Mouse (Mus musculus): ENCODE data around the gene Gata5. TPM values are rescaled to one million over a fixed set of nuclear protein-coding genes. Genes with fewer than 3 reads are reported as not detected.
A peak's percentile ranks its signal among the peaks of the same experiment; 100 is the strongest.

The Gata5 gene
- total RNA-seq, 1 experiment, result 0.04 TPM

GRCm38 (mm10) chr2:180329466-180329865 is 5.0 kb downstream of the Gata5 start:
- no peaks in the 10 kb centered on the region for H3K9me3 ChIP-seq (ENCODE audit: control insufficient read depth, insufficient read depth, low read depth, low read length)
- DNase-seq (ENCODE audit: low read depth, low spot score), result no peak
- H3K36me3 ChIP-seq (ENCODE audit: control insufficient read depth, insufficient read depth, low read length, poor library complexity, severe bottlenecking), result no peaks in the 10 kb centered on the region
- no peak overlapping the region for H3K9ac ChIP-seq (ENCODE audit: insufficient read depth, low read depth, low read length, poor library complexity, severe bottlenecking)
- no peak overlapping the region for H3K4me3 ChIP-seq (ENCODE audit: insufficient read depth in 1 of 2, low read depth in 1 of 2, low read length in 2 of 2, poor library complexity in 1 of 2, severe bottlenecking in 1 of 2)
- TF ChIP-seq CHD2 (IDR thresholded peaks at IDR 0.05; ENCODE audit: low read depth, low read length) (no peak), ZNF384 (IDR thresholded peaks at IDR 0.05; ENCODE audit: low read depth, low read length) (no peak), MAFK (IDR thresholded peaks at IDR 0.05; ENCODE audit: insufficient read depth, low read depth, low read length) (no peak), HCFC1 (IDR thresholded peaks at IDR 0.05; ENCODE audit: borderline replicate concordance, insufficient read depth, low read length) (no peak), ZC3H11A (IDR thresholded peaks at IDR 0.05; ENCODE audit: borderline replicate concordance, low read depth, low read length) (no peak)
- in situ Hi-C loops (cut with MboI; ENCODE audit: low sequenced_read_pairs in 2 of 2, unreplicated experiment in 2 of 2), result no loop called here
- no peak overlapping the region for H3K27ac ChIP-seq (ENCODE audit: insufficient read depth, low read depth, low read length, poor library complexity, severe bottlenecking)
- no peaks in the 10 kb centered on the region for H3K4me1 ChIP-seq (ENCODE audit: control insufficient read depth in 2 of 2, insufficient read depth in 2 of 2, low read length in 2 of 2, poor library complexity in 1 of 2)

GRCm38 (mm10) chr2:180322674-180323355 is 11.7 kb downstream of the Gata5 start:
- no peaks in the 10 kb centered on the region for H3K36me3 ChIP-seq (ENCODE audit: control insufficient read depth, insufficient read depth, low read length, poor library complexity, severe bottlenecking)
- H3K4me3 ChIP-seq (ENCODE audit: insufficient read depth in 1 of 2, low read depth in 1 of 2, low read length in 2 of 2, poor library complexity in 1 of 2, severe bottlenecking in 1 of 2), result no peak overlapping the region
- TF ChIP-seq ZC3H11A (IDR thresholded peaks at IDR 0.05; ENCODE audit: borderline replicate concordance, low read depth, low read length) (no peak), MAFK (IDR thresholded peaks at IDR 0.05; ENCODE audit: insufficient read depth, low read depth, low read length) (no peak), ZNF384 (IDR thresholded peaks at IDR 0.05; ENCODE audit: low read depth, low read length) (no peak), HCFC1 (IDR thresholded peaks at IDR 0.05; ENCODE audit: borderline replicate concordance, insufficient read depth, low read length) (no peak), CHD2 (IDR thresholded peaks at IDR 0.05; ENCODE audit: low read depth, low read length) (no peak)
- peaks cover 0 to 5% of the 10 kb centered on the region in 2 experiments; a peak in 1 of 4 replicates for H3K4me1 ChIP-seq (ENCODE audit: control insufficient read depth in 2 of 2, insufficient read depth in 2 of 2, low read length in 2 of 2, poor library complexity in 1 of 2)
- H3K9ac ChIP-seq (ENCODE audit: insufficient read depth, low read depth, low read length, poor library complexity, severe bottlenecking), result no peak overlapping the region
- DNase-seq (ENCODE audit: low read depth, low spot score), result no peak
- H3K27ac ChIP-seq (ENCODE audit: insufficient read depth, low read depth, low read length, poor library complexity, severe bottlenecking), result no peak overlapping the region
- in situ Hi-C loops (cut with MboI; ENCODE audit: low sequenced_read_pairs in 2 of 2, unreplicated experiment in 2 of 2), result no loop called here
- no peaks in the 10 kb centered on the region for H3K9me3 ChIP-seq (ENCODE audit: control insufficient read depth, insufficient read depth, low read depth, low read length)

GRCm38 (mm10) chr2:180320216-180320615 is 14.3 kb downstream of the Gata5 start:
- Histone ChIP-seq H3K36me3 (ENCODE audit: control insufficient read depth, insufficient read depth, low read length, poor library complexity, severe bottlenecking) (no peaks in the 10 kb centered on the region), H3K4me1 (ENCODE audit: control insufficient read depth in 2 of 2, insufficient read depth in 2 of 2, low read length in 2 of 2, poor library complexity in 1 of 2) (peaks cover 0 to 5% of the 10 kb centered on the region in 2 experiments; a peak in 1 of 4 replicates), H3K27ac (ENCODE audit: insufficient read depth, low read depth, low read length, poor library complexity, severe bottlenecking) (no peak overlapping the region), H3K9me3 (ENCODE audit: control insufficient read depth, insufficient read depth, low read depth, low read length) (no peaks in the 10 kb centered on the region), H3K9ac (ENCODE audit: insufficient read depth, low read depth, low read length, poor library complexity, severe bottlenecking) (no peak overlapping the region), H3K4me3 (ENCODE audit: insufficient read depth in 1 of 2, low read depth in 1 of 2, low read length in 2 of 2, poor library complexity in 1 of 2, severe bottlenecking in 1 of 2) (no peak overlapping the region)
- in situ Hi-C loops (cut with MboI; ENCODE audit: low sequenced_read_pairs in 2 of 2, unreplicated experiment in 2 of 2), result no loop called here
- TF ChIP-seq HCFC1 (IDR thresholded peaks at IDR 0.05; ENCODE audit: borderline replicate concordance, insufficient read depth, low read length) (no peak), MAFK (IDR thresholded peaks at IDR 0.05; ENCODE audit: insufficient read depth, low read depth, low read length) (no peak), ZNF384 (IDR thresholded peaks at IDR 0.05; ENCODE audit: low read depth, low read length) (0 out of 2 replicates have a peak, but pooled peaks have one; percentile 12), CHD2 (IDR thresholded peaks at IDR 0.05; ENCODE audit: low read depth, low read length) (0 out of 2 replicates have a peak, but pooled peaks have one; percentile 20), ZC3H11A (IDR thresholded peaks at IDR 0.05; ENCODE audit: borderline replicate concordance, low read depth, low read length) (no peak)
- DNase-seq (ENCODE audit: low read depth, low spot score), result peak; percentile 63

GRCm38 (mm10) chr2:180317591-180317990 is 16.9 kb downstream of the Gata5 start:
- Histone ChIP-seq H3K36me3 (ENCODE audit: control insufficient read depth, insufficient read depth, low read length, poor library complexity, severe bottlenecking) (no peaks in the 10 kb centered on the region), H3K4me1 (ENCODE audit: control insufficient read depth in 2 of 2, insufficient read depth in 2 of 2, low read length in 2 of 2, poor library complexity in 1 of 2) (peaks cover 0 to 4% of the 10 kb centered on the region in 2 experiments; a peak in 1 of 4 replicates), H3K27ac (ENCODE audit: insufficient read depth, low read depth, low read length, poor library complexity, severe bottlenecking) (no peak overlapping the region), H3K9ac (ENCODE audit: insufficient read depth, low read depth, low read length, poor library complexity, severe bottlenecking) (no peak overlapping the region), H3K9me3 (ENCODE audit: control insufficient read depth, insufficient read depth, low read depth, low read length) (no peaks in the 10 kb centered on the region), H3K4me3 (ENCODE audit: insufficient read depth in 1 of 2, low read depth in 1 of 2, low read length in 2 of 2, poor library complexity in 1 of 2, severe bottlenecking in 1 of 2) (no peak overlapping the region)
- TF ChIP-seq MAFK (IDR thresholded peaks at IDR 0.05; ENCODE audit: insufficient read depth, low read depth, low read length) (no peak), HCFC1 (IDR thresholded peaks at IDR 0.05; ENCODE audit: borderline replicate concordance, insufficient read depth, low read length) (no peak), ZC3H11A (IDR thresholded peaks at IDR 0.05; ENCODE audit: borderline replicate concordance, low read depth, low read length) (no peak), CHD2 (IDR thresholded peaks at IDR 0.05; ENCODE audit: low read depth, low read length) (no peak), ZNF384 (IDR thresholded peaks at IDR 0.05; ENCODE audit: low read depth, low read length) (no peak)
- in situ Hi-C loops (cut with MboI; ENCODE audit: low sequenced_read_pairs in 2 of 2, unreplicated experiment in 2 of 2), result no loop called here
- DNase-seq (ENCODE audit: low read depth, low spot score), result no peak
